Mouse (Mus musculus) layer of hippocampus, adult 18-20 months (tissue): Measurements from ENCODE around the gene Dtnb. TPM values are rescaled to one million over a fixed set of nuclear protein-coding genes. Genes with fewer than 3 reads are reported as not detected.

Source experiments
- DNase-seq, 2 experiments: peaks; one replicate each; pipeline ENCODE4 v3.0.0; 2022; ENCODE audit warnings: low spot score in 2 of 2
- total RNA-seq, 2 experiments: library from RNA; stranded (reverse); gene quantifications; 2 replicates each; pipeline ENCODE4 v1.2.3; 2021

The Dtnb gene
- total RNA-seq, 2 experiments from 2014 or later = 119 to 131 TPM

DNA sequence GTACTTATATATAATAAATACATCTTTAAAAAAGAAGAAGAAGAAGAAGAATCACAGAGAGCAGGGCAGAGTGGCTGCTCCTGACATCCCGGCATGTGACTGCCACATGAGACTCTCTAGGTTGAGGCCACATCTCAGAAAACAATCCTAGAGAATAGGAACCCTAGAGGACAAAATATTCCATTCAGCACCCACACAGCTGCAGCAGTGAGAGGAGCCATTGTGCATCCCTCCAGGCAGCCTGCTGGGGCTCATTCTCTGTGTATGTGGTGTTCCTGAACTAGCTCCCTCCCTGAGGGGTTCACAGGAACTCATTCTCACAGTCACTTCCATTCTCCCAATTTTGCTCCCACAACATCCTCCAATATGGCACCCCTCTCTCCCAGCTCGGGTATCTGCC is 198.4 kb downstream of the Dtnb start:
- peak in 1 of 2 experiments; percentile 52 for DNase-seq

DNA sequence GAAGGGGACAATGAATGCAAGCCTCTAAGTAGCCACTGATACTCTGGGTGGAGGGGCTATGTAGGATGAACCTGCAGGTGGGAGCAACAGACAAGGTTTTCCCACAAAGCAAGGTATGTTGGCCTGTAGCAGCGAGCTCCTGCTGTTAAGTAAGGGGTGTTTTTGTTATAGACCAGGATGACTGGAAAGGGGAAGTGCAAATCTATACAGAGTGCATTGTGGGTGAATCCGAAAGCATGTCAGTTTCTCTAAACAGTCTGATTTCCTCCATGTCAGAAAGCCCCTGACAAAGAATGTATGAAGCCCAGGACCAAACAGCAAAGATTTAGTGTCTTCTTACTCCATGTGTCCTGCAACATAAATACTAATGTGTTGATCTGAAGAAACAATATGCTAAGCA is 198.9 kb downstream of the Dtnb start:
- no peak for DNase-seq

DNA sequence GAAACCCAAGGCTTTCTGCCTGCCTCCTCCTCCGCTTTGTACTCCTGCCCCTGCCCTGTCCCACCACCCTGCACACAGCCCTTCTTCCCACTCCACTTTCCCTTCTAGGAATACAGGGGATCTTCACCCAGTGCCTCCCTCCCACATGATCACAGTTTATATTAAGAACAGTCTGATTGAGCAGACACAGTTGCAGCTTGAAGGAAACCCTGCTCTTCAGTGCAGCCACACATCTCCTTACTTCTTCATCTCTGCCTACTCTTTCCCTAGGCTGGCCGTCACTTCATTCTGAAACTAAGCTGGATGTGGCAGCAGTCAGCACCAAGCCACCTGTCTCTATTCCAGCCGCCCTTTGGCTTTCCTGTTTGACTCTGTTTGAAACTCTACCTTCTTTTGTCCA is 201.5 kb downstream of the Dtnb start:
- no peak for DNase-seq

DNA sequence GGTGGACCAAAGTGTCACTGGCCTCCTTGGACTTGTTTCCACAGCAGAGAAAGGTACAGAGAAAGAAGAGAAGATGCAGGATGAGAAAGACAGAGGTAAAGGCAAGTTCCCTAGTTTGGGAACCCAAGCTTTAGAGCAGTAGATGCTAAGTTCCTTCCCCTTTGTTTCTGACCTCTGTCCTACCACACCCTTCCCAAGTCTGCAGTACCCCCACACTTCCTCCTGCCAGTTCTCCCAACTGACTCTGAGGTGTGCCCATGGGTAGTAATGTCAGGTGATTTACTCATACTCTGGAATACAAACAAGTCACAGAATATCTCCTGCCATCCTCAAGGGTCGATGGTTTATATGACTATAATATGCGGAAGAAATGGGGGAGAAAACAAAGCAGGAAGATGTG is 203.8 kb downstream of the Dtnb start:
- no peak for DNase-seq

- no peak for DNase-seq
Measured at GRCm38 (mm10) chr12:3777682-3778081, 205.5 kb downstream of the Dtnb start.

GRCm38 (mm10) chr12:3778286-3778685 is 206.1 kb downstream of the Dtnb start:
- DNase-seq = no peak

DNA sequence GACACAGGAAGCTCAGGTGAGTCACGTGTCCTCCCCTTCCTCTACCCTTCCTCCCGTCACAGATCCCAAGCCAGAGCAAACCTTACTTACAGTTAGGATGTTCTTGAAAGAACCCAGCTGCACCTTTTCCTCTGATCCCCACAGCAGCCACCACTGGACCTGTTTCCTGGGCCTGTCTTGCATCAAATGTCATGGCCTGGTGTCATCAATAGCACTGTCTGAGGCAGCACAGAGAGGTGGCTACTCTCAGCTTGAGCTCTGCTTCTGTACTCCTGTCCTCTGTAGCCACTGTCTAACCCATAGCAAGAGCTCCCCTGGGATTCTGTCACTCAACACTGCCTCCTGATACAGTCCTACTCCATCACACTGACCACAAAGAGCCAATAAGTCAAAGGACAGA is 207.5 kb downstream of the Dtnb start:
- DNase-seq = no peak

- peak in 1 of 2 experiments; percentile 66 for DNase-seq
Measured at GRCm38 (mm10) chr12:3780405-3780891, 208.3 kb downstream of the Dtnb start.

- peak in 1 of 2 experiments; percentile 44 for DNase-seq
Measured at GRCm38 (mm10) chr12:3780931-3781471, 208.8 kb downstream of the Dtnb start.

- DNase-seq = peak; percentile 54 to 89
Measured at GRCm38 (mm10) chr12:3781482-3781881, 209.3 kb downstream of the Dtnb start.

GRCm38 (mm10) chr12:3783196-3783825 is 211.1 kb downstream of the Dtnb start:
- DNase-seq = peak in 1 of 2 experiments; percentile 67

DNA sequence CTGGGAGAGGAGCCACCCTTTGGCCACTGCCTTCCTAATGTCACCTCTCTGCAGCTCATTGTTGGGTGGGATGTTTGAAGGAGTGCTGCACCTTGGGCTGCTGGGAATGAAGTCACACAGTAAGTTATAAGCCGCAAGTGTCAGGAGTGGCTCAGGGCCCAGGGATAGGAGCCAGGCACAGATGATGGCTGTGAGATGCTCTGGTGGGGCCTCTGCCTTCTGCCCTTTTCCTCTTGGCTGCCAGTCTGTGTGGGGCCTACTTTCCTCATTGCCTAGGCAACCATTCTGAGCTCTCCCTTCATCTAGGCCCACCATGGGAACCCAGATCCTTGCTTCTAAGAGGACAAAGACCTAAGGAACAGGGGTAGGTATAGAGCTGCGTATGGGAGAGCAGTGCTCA is 212.1 kb downstream of the Dtnb start:
- DNase-seq = no peak

DNA sequence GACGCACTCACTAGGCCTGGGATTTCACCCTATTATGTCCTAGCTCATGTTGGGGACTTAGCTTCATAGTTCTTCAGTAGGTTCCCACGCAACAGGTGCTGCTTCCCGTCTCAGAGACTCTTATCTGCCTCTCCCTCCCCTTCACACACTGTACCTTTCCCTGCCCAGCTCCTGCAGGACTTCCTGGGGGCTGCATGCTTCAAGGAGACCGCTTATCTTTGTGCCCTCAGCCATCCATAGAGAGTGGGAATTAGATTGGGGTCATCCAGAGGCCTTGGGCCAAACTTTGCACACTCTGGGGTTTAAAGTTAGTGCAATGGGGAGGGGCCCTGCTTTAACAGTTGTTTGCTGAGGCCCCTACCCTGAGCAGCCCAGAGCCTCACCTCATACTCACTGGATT is 212.5 kb downstream of the Dtnb start:
- no peak for DNase-seq

GRCm38 (mm10) chr12:3787041-3787440 is 214.9 kb downstream of the Dtnb start:
- no peak for DNase-seq

GRCm38 (mm10) chr12:3787541-3787940 is 215.4 kb downstream of the Dtnb start:
- DNase-seq = no peak

DNA sequence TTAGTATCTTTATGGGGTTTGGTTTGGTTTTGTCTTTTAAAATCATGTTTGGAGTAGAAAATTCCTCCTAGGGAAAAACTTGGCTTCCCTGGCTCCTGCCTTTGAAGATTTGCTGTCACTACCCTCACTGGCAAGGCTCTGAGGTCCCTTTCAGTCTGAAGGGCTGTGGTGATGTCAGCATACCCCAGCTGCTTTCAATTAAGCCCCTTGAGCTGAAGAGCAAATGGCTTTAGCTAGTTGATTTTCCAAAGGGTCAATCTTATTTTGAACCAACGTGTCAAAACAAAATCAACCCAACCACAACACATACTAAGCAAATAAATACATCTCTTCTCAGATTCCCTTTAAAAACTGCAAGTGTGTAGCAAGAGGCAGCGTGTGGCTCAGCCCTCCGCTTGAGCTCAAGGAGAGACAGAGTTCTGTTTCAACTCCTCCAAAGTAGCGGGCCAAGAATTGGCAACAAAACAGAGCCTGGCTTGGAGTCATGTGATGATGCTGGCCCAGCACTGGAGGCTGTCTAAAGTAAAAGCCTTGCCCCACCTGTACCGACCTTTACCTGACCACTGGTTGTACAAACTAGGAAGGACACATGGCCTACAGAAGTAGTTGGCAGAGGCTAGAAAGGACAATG is 216.4 kb downstream of the Dtnb start:
- DNase-seq = no peak

DNA sequence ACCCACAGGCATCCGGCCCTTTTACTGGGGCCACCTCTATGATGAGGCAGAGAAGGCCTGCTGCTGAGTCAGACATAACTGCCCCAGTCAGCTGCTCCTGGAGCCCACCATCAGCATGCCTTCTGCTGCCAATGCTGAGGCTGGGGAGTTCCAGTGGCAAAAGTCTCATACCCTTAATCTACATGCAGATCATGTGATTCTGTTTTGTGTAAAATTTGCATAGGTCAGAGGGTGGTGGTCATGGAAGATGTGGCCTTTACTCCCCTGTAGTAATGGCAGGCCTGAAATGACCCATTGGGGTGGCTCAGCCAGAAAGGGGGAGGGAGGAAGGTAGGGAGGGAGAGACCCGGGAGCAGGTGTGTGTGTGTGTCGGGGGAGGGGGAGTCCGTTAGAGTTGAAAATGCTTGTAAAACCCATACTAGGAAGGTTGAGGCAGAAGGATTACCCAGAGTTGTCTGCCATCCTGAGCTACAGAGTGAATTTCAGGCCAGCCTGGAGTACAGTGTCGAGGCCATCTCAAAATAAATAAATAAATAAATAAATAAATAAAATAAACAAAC is 217.5 kb downstream of the Dtnb start:
- DNase-seq = no peak

DNA sequence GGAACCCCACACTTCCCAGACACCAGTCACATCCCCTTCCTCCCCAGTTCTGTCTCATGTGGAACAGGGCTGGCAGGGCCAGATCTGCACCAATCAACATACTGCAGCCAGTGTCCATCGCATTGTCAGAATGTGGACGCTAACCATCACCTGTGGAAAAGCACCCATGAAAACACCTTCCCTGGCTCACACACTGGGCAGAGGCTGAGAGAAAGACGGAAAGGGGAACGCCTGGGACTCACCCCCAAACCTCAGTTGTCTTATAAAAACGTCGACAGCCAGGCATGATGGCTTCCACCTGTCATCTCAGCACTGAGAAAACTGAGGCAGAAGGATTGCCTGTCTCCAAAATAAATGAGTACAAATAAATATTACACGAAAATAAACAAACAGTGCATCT is 219.1 kb downstream of the Dtnb start:
- no peak for DNase-seq

GRCm38 (mm10) chr12:3791732-3792131 is 219.6 kb downstream of the Dtnb start:
- peak; percentile 95 to 98 for DNase-seq

GRCm38 (mm10) chr12:3792248-3792647 is 220.1 kb downstream of the Dtnb start:
- no peak for DNase-seq

DNA sequence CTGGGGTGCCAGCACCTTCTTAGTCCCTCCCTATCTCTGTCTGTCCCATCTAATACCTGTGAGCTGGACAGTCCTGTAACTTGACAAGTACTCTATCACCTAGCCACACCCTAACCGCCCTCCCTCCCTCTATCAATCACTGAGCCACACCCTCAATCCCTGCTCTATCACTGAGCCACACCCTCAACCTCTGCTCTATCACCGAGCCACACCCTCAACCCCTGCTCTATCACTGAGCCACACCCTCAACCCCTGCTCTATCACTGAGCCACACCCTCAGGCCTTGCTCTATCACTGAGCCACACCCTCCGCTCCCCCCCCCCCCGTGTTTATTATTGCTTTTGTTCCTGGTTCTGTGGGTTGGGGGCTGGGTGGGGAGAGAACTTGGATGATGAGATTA is 223.4 kb downstream of the Dtnb start:
- no peak for DNase-seq

- no peak for DNase-seq
Measured at GRCm38 (mm10) chr12:3799551-3799950, 227.4 kb downstream of the Dtnb start.
